Mouse (Mus musculus) midbrain, embryonic 13.5 days (tissue): Measurements from ENCODE around the gene Plcl2. TPM values are rescaled to one million over a fixed set of nuclear protein-coding genes. Genes with fewer than 3 reads are reported as not detected.
"Not testable (repeated sequence)": the region's sequence is repeated elsewhere in the genome, so short reads cannot be mapped to it uniquely, and the experiment has no call there.

Experiments used
- ATAC-seq: fragments of 200-750 bp; cut with Nextera tagmentation; 2 replicates; pipeline ENCODE4 v1.8.0; 2017; ENCODE audit warnings: mild to moderate bottlenecking, moderate TSS enrichment, moderate library complexity
- H3K27ac ChIP-seq: fragments of 300-500 bp; sonication (generic); 2 replicates; pipeline ENCODE4 v1.5.1; 2015; ENCODE audit warnings: inconsistent platforms, mild to moderate bottlenecking, moderate library complexity
- H3K27me3 ChIP-seq: fragments of 300-500 bp; sonication (generic); 2 replicates; pipeline ENCODE4 v1.6.1; 2015; ENCODE audit warnings: mild to moderate bottlenecking, inconsistent platforms
- H3K36me3 ChIP-seq: fragments of 300-500 bp; sonication (generic); 2 replicates; pipeline ENCODE4 v1.6.1; 2015; ENCODE audit warnings: mild to moderate bottlenecking, inconsistent platforms
- H3K4me1 ChIP-seq: fragments of 300-500 bp; sonication (generic); replicated peaks from 2 replicates; pipeline ENCODE4 v1.6.1; 2015; ENCODE audit warnings: inconsistent platforms
- H3K4me2 ChIP-seq: fragments of 300-500 bp; sonication (generic); replicated peaks from 2 replicates; pipeline ENCODE4 v1.6.1; 2015; ENCODE audit warnings: moderate library complexity, mild to moderate bottlenecking, inconsistent platforms
- H3K4me3 ChIP-seq: fragments of 300-500 bp; sonication (generic); replicated peaks from 2 replicates; pipeline ENCODE4 v1.5.1; 2015; ENCODE audit warnings: mild to moderate bottlenecking, inconsistent platforms
- H3K9ac ChIP-seq: fragments of 300-500 bp; sonication (generic); replicated peaks from 2 replicates; pipeline ENCODE4 v1.6.1; 2015; ENCODE audit warnings: mild to moderate bottlenecking, inconsistent platforms
- H3K9me3 ChIP-seq: fragments of 300-500 bp; sonication (generic); 2 replicates; pipeline ENCODE4 v1.6.1; 2016; ENCODE audit warnings: mild to moderate bottlenecking, inconsistent platforms
- WGBS: fragments of 180-500 bp; shearing (Covaris S2); methylation state at CpG from one replicate; pipeline ENCODE4 v1.1.7; 2015; 5-methylcytosine and 5-hydroxymethylcytosine counted together
- polyA plus RNA-seq: library from polyadenylated mRNA; unstranded; fragments of >200 nt; fragmentation: Nextera tagmentation; extraction: Ambion mirVana; gene quantifications from 2 replicates; pipeline ENCODE4 v1.2.1, GENCODE M21; 2015

The Plcl2 gene
- polyA plus RNA-seq, 1 experiment from 2014 or later, result 8.0 TPM

- H3K4me1 ChIP-seq, result no peaks in the 10 kb centered on the region
- no peak overlapping the region for H3K4me2 ChIP-seq
- H3K36me3 ChIP-seq, result no peaks in the 10 kb centered on the region
- H3K4me3 ChIP-seq, result no peak overlapping the region
- H3K27me3 ChIP-seq, result no peaks in the 10 kb centered on the region
- no peak overlapping the region for H3K27ac ChIP-seq
- H3K9me3 ChIP-seq, result no peaks in the 10 kb centered on the region
- H3K9ac ChIP-seq, result no peak overlapping the region
- ATAC-seq, result no peak
- WGBS, result 89% methylated on average over 2 of the region's 2 CpGs
Measured at GRCm38 (mm10) chr17:50552130-50552529, 42.9 kb downstream of the Plcl2 start.

- Histone ChIP-seq H3K4me3 (no peak overlapping the region), H3K9ac (no peak overlapping the region), H3K4me2 (no peak overlapping the region), H3K27ac (no peak overlapping the region), H3K27me3 (no peaks in the 10 kb centered on the region), H3K4me1 (no peaks in the 10 kb centered on the region), H3K9me3 (no peaks in the 10 kb centered on the region), H3K36me3 (no peaks in the 10 kb centered on the region)
- 86% methylated on average over 12 of the region's 12 CpGs for WGBS
- ATAC-seq, result no peak
Measured at GRCm38 (mm10) chr17:50557566-50558238, 48.5 kb downstream of the Plcl2 start.

GRCm38 (mm10) chr17:50558239-50558625 is 49.0 kb downstream of the Plcl2 start:
- no peak overlapping the region for H3K9ac ChIP-seq
- H3K36me3 ChIP-seq, result no peaks in the 10 kb centered on the region
- no peak overlapping the region for H3K4me2 ChIP-seq
- no peaks in the 10 kb centered on the region for H3K4me1 ChIP-seq
- no peak for ATAC-seq
- no peak overlapping the region for H3K4me3 ChIP-seq
- H3K27ac ChIP-seq, result no peak overlapping the region
- no peaks in the 10 kb centered on the region for H3K9me3 ChIP-seq
- WGBS, result 82% methylated on average over 4 of the region's 4 CpGs
- H3K27me3 ChIP-seq, result no peaks in the 10 kb centered on the region

GRCm38 (mm10) chr17:50565376-50566123 is 56.3 kb downstream of the Plcl2 start:
- Histone ChIP-seq H3K36me3 (no peaks in the 10 kb centered on the region), H3K9ac (no peak overlapping the region), H3K27me3 (no peaks in the 10 kb centered on the region), H3K4me2 (no peak overlapping the region), H3K4me1 (0 out of 2 replicates have a peak, but pooled peaks cover 5% of the 10 kb centered on the region), H3K27ac (no peak overlapping the region), H3K9me3 (no peaks in the 10 kb centered on the region), H3K4me3 (no peak overlapping the region)
- WGBS, result 66% methylated on average over 8 of the region's 8 CpGs
- no peak for ATAC-seq

- Histone ChIP-seq H3K4me2 (no peak overlapping the region), H3K27ac (no peak overlapping the region), H3K27me3 (no peaks in the 10 kb centered on the region), H3K9ac (no peak overlapping the region), H3K4me3 (no peak overlapping the region), H3K36me3 (no peaks in the 10 kb centered on the region), H3K4me1 (0 out of 2 replicates have a peak, but pooled peaks cover 5% of the 10 kb centered on the region), H3K9me3 (no peaks in the 10 kb centered on the region)
- 95% methylated on average over 2 of the region's 2 CpGs for WGBS
- ATAC-seq, result no peak
Measured at GRCm38 (mm10) chr17:50568846-50569245, 59.6 kb downstream of the Plcl2 start.

- not testable (repeated sequence) for H3K4me3 ChIP-seq, H3K36me3 ChIP-seq, H3K27me3 ChIP-seq, H3K4me2 ChIP-seq, H3K9me3 ChIP-seq, H3K27ac ChIP-seq, H3K4me1 ChIP-seq, H3K9ac ChIP-seq
- WGBS, result 95% methylated on average over 5 of the region's 5 CpGs
- ATAC-seq, result 0 out of 2 replicates have a peak, but pooled peaks have one; percentile 55
Measured at GRCm38 (mm10) chr17:50570228-50570627, 61.0 kb downstream of the Plcl2 start.

GRCm38 (mm10) chr17:50570681-50571398 is 61.6 kb downstream of the Plcl2 start:
- Histone ChIP-seq H3K4me1 (no peaks in the 10 kb centered on the region), H3K4me2 (no peak overlapping the region), H3K9ac (no peak overlapping the region), H3K27me3 (no peaks in the 10 kb centered on the region), H3K4me3 (no peak overlapping the region), H3K9me3 (no peaks in the 10 kb centered on the region), H3K36me3 (no peaks in the 10 kb centered on the region), H3K27ac (no peak overlapping the region)
- ATAC-seq, result no peak
- WGBS, result 83% methylated on average over 5 of the region's 5 CpGs

GRCm38 (mm10) chr17:50574161-50574560 is 65.0 kb downstream of the Plcl2 start:
- H3K36me3 ChIP-seq, result no peaks in the 10 kb centered on the region
- H3K27ac ChIP-seq, result no peak overlapping the region
- H3K4me3 ChIP-seq, result no peak overlapping the region
- no peak overlapping the region for H3K4me2 ChIP-seq
- 95% methylated on average over 12 of the region's 12 CpGs for WGBS
- no peaks in the 10 kb centered on the region for H3K27me3 ChIP-seq
- H3K9ac ChIP-seq, result no peak overlapping the region
- no peaks in the 10 kb centered on the region for H3K4me1 ChIP-seq
- no peak for ATAC-seq
- no peaks in the 10 kb centered on the region for H3K9me3 ChIP-seq

GRCm38 (mm10) chr17:50580416-50580815 is 71.2 kb downstream of the Plcl2 start:
- 87% methylated on average over 3 of the region's 3 CpGs for WGBS
- Histone ChIP-seq H3K27ac (no peak overlapping the region), H3K4me1 (no peaks in the 10 kb centered on the region), H3K9me3 (no peaks in the 10 kb centered on the region), H3K27me3 (no peaks in the 10 kb centered on the region), H3K4me3 (no peak overlapping the region), H3K4me2 (no peak overlapping the region), H3K36me3 (no peaks in the 10 kb centered on the region), H3K9ac (no peak overlapping the region)
- no peak for ATAC-seq

GRCm38 (mm10) chr17:50586834-50587233 is 77.6 kb downstream of the Plcl2 start:
- Histone ChIP-seq H3K4me2 (no peak overlapping the region), H3K36me3 (no peaks in the 10 kb centered on the region), H3K4me1 (no peaks in the 10 kb centered on the region), H3K9me3 (no peaks in the 10 kb centered on the region), H3K9ac (no peak overlapping the region), H3K27me3 (no peaks in the 10 kb centered on the region), H3K4me3 (no peak overlapping the region), H3K27ac (no peak overlapping the region)
- no peak for ATAC-seq
- WGBS, result 90% methylated on average over 5 of the region's 5 CpGs

GRCm38 (mm10) chr17:50587941-50588340 is 78.7 kb downstream of the Plcl2 start:
- no peaks in the 10 kb centered on the region for H3K36me3 ChIP-seq

GRCm38 (mm10) chr17:50600178-50600577 is 91.0 kb downstream of the Plcl2 start:
- Histone ChIP-seq H3K4me2 (no peak overlapping the region), H3K36me3 (no peaks in the 10 kb centered on the region), H3K27me3 (no peaks in the 10 kb centered on the region), H3K4me3 (no peak overlapping the region), H3K4me1 (no peaks in the 10 kb centered on the region), H3K9me3 (no peaks in the 10 kb centered on the region), H3K27ac (no peak overlapping the region), H3K9ac (no peak overlapping the region)
- ATAC-seq, result peak; percentile 40; the same call in 1 of the 2 replicates
- WGBS, result 84% methylated on average over 6 of the region's 6 CpGs

More at GRCm38 (mm10) chr17:50587941-50588340, 78.7 kb downstream of the Plcl2 start:
- no peaks in the 10 kb centered on the region for H3K9me3 ChIP-seq
- no peaks in the 10 kb centered on the region for H3K4me1 ChIP-seq
- no peak overlapping the region for H3K9ac ChIP-seq
- no peak overlapping the region for H3K27ac ChIP-seq
- no peak for ATAC-seq
- whole genome bisulfite sequencing, result 79% methylated on average over 3 of the region's 3 CpGs
- H3K4me3 ChIP-seq, result no peak overlapping the region
- no peaks in the 10 kb centered on the region for H3K27me3 ChIP-seq
- no peak overlapping the region for H3K4me2 ChIP-seq
